Mouse (Mus musculus) stomach, postnatal 0 days (tissue): ENCODE results near the gene Prickle3. TPM values are rescaled to one million over a fixed set of nuclear protein-coding genes. Genes with fewer than 3 reads are reported as not detected.

ENCODE experiments used
- ATAC-seq: fragments of 200-750 bp; cut with Nextera tagmentation; 2 replicates; pipeline ENCODE4 v1.8.0; 2017; ENCODE audit not compliant: low FRiP score, low TSS enrichment
- DNase-seq: peaks from one replicate; pipeline ENCODE4 v3.0.0-alpha.2; 2016; ENCODE audit warnings: low spot score
- H3K27ac ChIP-seq: fragments of 300-500 bp; sonication (generic); replicated peaks from 2 replicates; pipeline ENCODE4 v1.5.1; 2014; ENCODE audit warnings: mild to moderate bottlenecking, control low read depth
- H3K27me3 ChIP-seq: fragments of 300-500 bp; sonication (generic); 2 replicates; pipeline ENCODE4 v1.6.1; 2014; ENCODE audit warnings: low read length; ENCODE audit not compliant: control insufficient read depth, insufficient read depth
- H3K36me3 ChIP-seq: fragments of 300-500 bp; sonication (generic); 2 replicates; pipeline ENCODE4 v1.6.1; 2014; ENCODE audit warnings: low read length, mixed read lengths; ENCODE audit not compliant: control insufficient read depth, insufficient read depth
- H3K4me1 ChIP-seq: fragments of 300-500 bp; sonication (generic); replicated peaks from 2 replicates; pipeline ENCODE4 v1.6.1; 2014; ENCODE audit warnings: antibody characterized with exemption; ENCODE audit not compliant: control insufficient read depth, insufficient read depth
- H3K4me2 ChIP-seq: fragments of 300-500 bp; sonication (generic); replicated peaks from 2 replicates; pipeline ENCODE4 v1.6.1; 2014; ENCODE audit warnings: low read depth, mild to moderate bottlenecking, control low read depth, moderate library complexity
- H3K4me3 ChIP-seq: fragments of 300-500 bp; sonication (generic); 2 replicates; pipeline ENCODE4 v1.5.1; 2014; ENCODE audit warnings: low read depth, low read length, control low read depth
- H3K9ac ChIP-seq: fragments of 300-500 bp; sonication (generic); 2 replicates; pipeline ENCODE4 v1.6.1; 2014; ENCODE audit warnings: mild to moderate bottlenecking, low read length, control low read depth, mixed read lengths
- H3K9me3 ChIP-seq: fragments of 300-500 bp; sonication (generic); 2 replicates; pipeline ENCODE4 v1.6.1; 2016; ENCODE audit warnings: low read length; ENCODE audit not compliant: control insufficient read depth
- CTCF ChIP-seq: IDR thresholded peaks from 2 replicates; pipeline ENCODE4 v1.5.1; 2016; ENCODE audit warnings: antibody characterized with exemption, low read depth, mild to moderate bottlenecking, moderate library complexity
- EP300 ChIP-seq: optimal IDR thresholded peaks from 2 replicates; pipeline ENCODE3; 2016; ENCODE audit warnings: antibody characterized with exemption
- WGBS: fragments of 180-500 bp; shearing (Covaris S2); extraction: QIAGEN DNeasy Blood & Tissue Kit; methylation state at CpG from one replicate; pipeline ENCODE4 v1.1.7; 2014; 5-methylcytosine and 5-hydroxymethylcytosine counted together
- polyA plus RNA-seq: library from polyadenylated mRNA; unstranded; fragments of >200 nt; fragmentation: Nextera tagmentation; extraction: Ambion mirVana; gene quantifications from 2 replicates; pipeline ENCODE4 v1.2.1, GENCODE M21; 2015

Gene Prickle3
- polyA plus RNA-seq, 1 experiment from 2014 or later = 8.5 TPM

GRCm38 (mm10) chrX:7638401-7639091 lies 18.5 kb upstream of the Prickle3 start, which contains the start of gene Syp:
Gene Syp, plus strand, starts transcription at chrX:7638471.
- Histone ChIP-seq H3K4me2 (peak within 1 kb of the TSS; percentile 44), H3K27ac (no peak within 1 kb of the TSS), H3K36me3 (no peaks in the 10 kb centered on the region), H3K9ac (no peak within 1 kb of the TSS), H3K9me3 (no peaks in the 10 kb centered on the region), H3K4me3 (peak within 1 kb of the TSS; percentile 17), H3K4me1 (no peaks in the 10 kb centered on the region), H3K27me3 (no peaks in the 10 kb centered on the region)
- ATAC-seq (peak; percentile 87), DNase-seq (peak; percentile 86)
- WGBS = 12% methylated on average over 26 of the region's 42 CpGs
- no peak for TF ChIP-seq EP300

DNA sequence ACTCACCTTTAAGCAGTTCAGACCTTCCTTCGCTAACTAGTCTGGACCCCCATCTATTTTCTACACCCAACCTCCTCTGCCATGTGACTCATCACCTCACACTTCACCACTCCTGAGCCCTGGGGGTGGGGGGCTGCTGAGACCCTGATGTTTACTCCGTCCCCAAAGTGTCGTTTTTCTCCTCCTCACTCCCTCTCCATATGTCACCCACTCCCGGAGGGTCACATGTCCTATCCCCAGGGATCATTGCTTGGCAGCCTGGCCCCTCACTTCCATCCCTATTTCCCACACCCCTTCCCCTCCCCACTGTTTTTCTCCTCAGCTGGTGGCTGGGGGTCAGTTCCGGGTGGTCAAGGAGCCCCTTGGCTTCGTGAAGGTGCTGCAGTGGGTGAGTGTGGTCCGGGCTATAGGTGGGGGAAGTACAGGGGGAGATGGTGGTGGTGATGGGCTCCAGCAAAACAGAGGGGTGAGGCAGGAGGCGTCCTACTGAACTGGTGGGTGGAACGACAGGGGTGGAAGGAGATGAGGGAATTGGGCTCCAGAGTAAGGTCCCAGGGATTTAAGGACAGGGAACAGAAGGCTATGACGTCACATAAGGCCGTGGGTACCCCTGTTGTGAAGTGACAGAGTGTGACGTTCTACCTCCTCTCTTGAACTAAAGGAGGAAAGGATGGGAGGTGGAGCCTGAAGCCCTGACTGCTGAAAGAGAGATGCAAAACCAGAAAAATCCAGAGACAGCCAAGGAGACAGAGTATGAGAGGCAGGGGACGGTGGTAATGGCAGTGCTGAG lies 17.3 kb upstream of the Prickle3 start:
- no peak for TF ChIP-seq EP300
- no peak for TF ChIP-seq CTCF
- no peaks in the 10 kb centered on the region for H3K9me3 ChIP-seq
- no peak overlapping the region for H3K4me2 ChIP-seq
- DNase-seq (no peak), ATAC-seq (0 out of 2 replicates have a peak, but pooled peaks have one; percentile 13)
- WGBS = 27% methylated on average over 13 of the region's 13 CpGs
- H3K9ac ChIP-seq = no peak overlapping the region
- no peaks in the 10 kb centered on the region for H3K27me3 ChIP-seq
- H3K36me3 ChIP-seq = no peaks in the 10 kb centered on the region
- H3K27ac ChIP-seq = no peak overlapping the region
- H3K4me1 ChIP-seq = no peaks in the 10 kb centered on the region
- H3K4me3 ChIP-seq = no peak overlapping the region

DNA sequence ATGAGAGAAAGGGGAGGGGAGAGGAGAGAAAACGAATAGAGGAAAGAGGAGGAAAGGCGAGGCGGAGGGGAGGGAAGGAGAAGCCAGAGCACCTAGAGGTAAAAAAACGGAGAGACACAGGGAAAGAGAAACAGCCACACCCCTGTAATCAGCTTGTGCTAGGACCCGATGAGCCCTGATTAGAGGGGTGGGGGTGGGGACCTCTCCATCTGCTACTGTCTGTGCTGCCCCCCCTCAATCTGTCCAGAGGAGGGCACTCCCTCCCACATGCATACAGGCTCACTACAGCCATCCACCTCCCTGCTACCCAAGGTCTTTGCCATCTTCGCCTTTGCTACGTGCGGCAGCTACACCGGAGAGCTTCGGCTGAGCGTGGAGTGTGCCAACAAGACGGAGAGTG lies 16.3 kb upstream of the Prickle3 start:
- Histone ChIP-seq H3K27ac (no peak overlapping the region), H3K36me3 (no peaks in the 10 kb centered on the region), H3K4me2 (no peak overlapping the region), H3K27me3 (no peaks in the 10 kb centered on the region), H3K9me3 (no peaks in the 10 kb centered on the region), H3K4me1 (no peaks in the 10 kb centered on the region), H3K9ac (no peak overlapping the region), H3K4me3 (no peak overlapping the region)
- DNase-seq = no peak
- ATAC-seq = no peak
- TF ChIP-seq CTCF (no peak), EP300 (no peak)
- WGBS = 43% methylated on average over 11 of the region's 12 CpGs

- ATAC-seq = no peak
- DNase-seq = peak; percentile 78
Measured at GRCm38 (mm10) chrX:7645349-7645748, 11.7 kb upstream of the Prickle3 start.

DNA sequence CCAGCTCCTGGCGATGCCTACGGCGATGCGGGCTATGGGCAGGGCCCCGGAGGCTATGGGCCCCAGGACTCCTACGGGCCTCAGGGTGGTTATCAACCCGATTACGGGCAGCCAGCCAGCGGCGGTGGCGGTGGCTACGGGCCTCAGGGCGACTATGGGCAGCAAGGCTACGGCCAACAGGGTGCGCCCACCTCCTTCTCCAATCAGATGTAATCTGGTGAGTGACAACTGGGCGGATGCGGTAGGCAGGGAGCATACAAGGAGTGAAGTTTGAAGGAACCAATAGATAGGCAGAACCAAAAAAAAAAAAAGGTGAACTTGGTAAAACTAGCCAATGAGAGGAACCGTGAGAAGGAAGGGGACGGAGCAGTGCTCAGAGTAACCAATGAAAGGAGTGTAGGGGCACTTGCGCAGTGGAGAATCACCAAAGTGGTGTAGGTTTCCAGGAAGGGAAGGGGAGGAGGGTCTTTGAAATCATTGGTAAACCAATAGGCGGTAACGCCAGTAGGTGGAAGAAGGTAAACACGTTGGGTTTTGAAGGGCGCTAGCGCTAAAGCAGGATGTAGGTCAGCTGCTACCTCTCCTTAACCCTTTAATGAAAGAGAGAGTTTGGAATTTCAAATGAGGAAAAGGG lies 8.3 kb upstream of the Prickle3 start:
- peak; percentile 82 for DNase-seq
- peak overlapping the region; percentile 68 for H3K9ac ChIP-seq
- TF ChIP-seq CTCF (peak; percentile 57), EP300 (peak; percentile 69)
- H3K9me3 ChIP-seq = no peaks in the 10 kb centered on the region
- 14% methylated on average over 25 of the region's 25 CpGs for WGBS
- peak overlapping the region; percentile 81 for H3K27ac ChIP-seq
- H3K4me2 ChIP-seq = peak overlapping the region; percentile 63
- peak; percentile 97 for ATAC-seq
- H3K4me1 ChIP-seq = no peaks in the 10 kb centered on the region
- peak overlapping the region; percentile 40 for H3K4me3 ChIP-seq
- no peaks in the 10 kb centered on the region for H3K36me3 ChIP-seq
- H3K27me3 ChIP-seq = no peaks in the 10 kb centered on the region

More at GRCm38 (mm10) chrX:7645349-7645748, 11.7 kb upstream of the Prickle3 start:
- no peak overlapping the region for H3K4me2 ChIP-seq
- H3K4me3 ChIP-seq = no peak overlapping the region
- no peaks in the 10 kb centered on the region for H3K27me3 ChIP-seq
- H3K9ac ChIP-seq = no peak overlapping the region
- TF ChIP-seq EP300 = no peak
- peak; percentile 76 for TF ChIP-seq CTCF
- no peaks in the 10 kb centered on the region for H3K36me3 ChIP-seq
- H3K9me3 ChIP-seq = no peaks in the 10 kb centered on the region
- no peaks in the 10 kb centered on the region for H3K4me1 ChIP-seq
- no peak overlapping the region for H3K27ac ChIP-seq
- 13% methylated on average over 5 of the region's 5 CpGs for WGBS
